Mouse (Mus musculus) bone marrow macrophage, adult 2 months (primary cell): ENCODE measurements at regions not wholly inside any gene's neighbourhood (a gene's known extent, or its start where the extent isn't known, plus 50 kb on each side); places are given as distances from the start of the nearest gene placed in this dataset.
A peak's percentile ranks its signal among the peaks of the same experiment; 100 is the strongest.
"Not testable (repeated sequence)": the region's sequence is repeated elsewhere in the genome, so short reads cannot be mapped to it uniquely, and the experiment has no call there.

Experiments used
- H3K27ac ChIP-seq: 2 replicates; pipeline ENCODE4 v1.5.1; 2012; ENCODE audit warnings: low read depth, low read length; ENCODE audit not compliant: insufficient read depth
- H3K4me1 ChIP-seq: 2 replicates; pipeline ENCODE4 v1.6.1; 2012; ENCODE audit warnings: low read length; ENCODE audit not compliant: control insufficient read depth, insufficient read depth
- H3K4me3 ChIP-seq: 2 replicates; pipeline ENCODE4 v1.5.1; 2012; ENCODE audit warnings: mild to moderate bottlenecking, low read length, moderate library complexity; ENCODE audit not compliant: insufficient read depth
- CTCF ChIP-seq: IDR thresholded peaks from 2 replicates; pipeline ENCODE4 v1.5.1; 2012; ENCODE audit warnings: low read depth, mild to moderate bottlenecking, low read length, moderate library complexity
- POLR2A ChIP-seq: IDR thresholded peaks from 2 replicates; pipeline ENCODE4 v1.6.1; 2012; ENCODE audit warnings: mild to moderate bottlenecking, low read depth, low read length, borderline replicate concordance

GRCm38 (mm10) chr11:12589757-12590373 lies 125.1 kb upstream of the Cobl start:
- no peak overlapping the region for H3K27ac ChIP-seq
- H3K4me3 ChIP-seq: no peak overlapping the region
- TF ChIP-seq CTCF: no peak
- TF ChIP-seq POLR2A: no peak
- H3K4me1 ChIP-seq: no peaks in the 10 kb centered on the region

DNA sequence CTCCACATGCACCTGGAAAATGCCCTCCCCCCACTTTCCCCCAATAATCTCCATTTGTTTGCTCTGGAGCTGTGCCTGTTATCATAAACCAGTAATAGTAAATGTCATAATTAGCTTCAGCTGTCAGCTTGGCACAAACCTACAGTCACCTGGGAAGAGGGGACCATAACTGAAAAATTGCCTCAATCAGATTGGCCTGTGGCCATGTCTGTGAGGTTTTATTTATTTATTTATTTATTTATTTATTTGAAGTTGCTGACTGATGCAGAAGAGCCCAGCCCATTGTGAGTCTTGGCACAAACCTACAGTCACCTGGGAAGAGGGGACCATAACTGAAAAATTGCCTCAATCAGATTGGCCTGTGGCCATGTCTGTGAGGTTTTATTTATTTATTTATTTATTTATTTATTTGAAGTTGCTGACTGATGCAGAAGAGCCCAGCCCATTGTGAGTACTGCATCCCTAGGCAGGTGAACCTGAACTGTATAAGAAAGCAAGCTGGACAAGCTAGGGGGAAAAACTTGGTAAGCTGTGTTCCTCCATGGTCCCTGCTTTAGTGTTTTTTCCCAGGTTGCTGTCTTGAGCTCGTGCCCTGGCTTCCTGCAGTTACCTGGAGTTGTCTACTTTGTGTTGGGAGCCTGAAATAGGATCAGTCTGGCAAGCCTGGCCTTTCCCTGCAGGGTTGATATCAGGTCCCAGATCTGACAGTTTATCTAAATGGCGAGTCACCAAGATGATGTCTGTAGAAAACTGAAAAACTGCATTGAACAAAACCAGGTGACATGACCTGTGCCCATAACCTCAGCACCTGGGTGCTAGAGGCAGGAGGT lies 120.3 kb upstream of the Cobl start:
- not testable (repeated sequence) for H3K27ac ChIP-seq, H3K4me1 ChIP-seq, H3K4me3 ChIP-seq

- no peak overlapping the region for H3K27ac ChIP-seq
- H3K4me1 ChIP-seq: no peaks in the 10 kb centered on the region; the same call in 1 of the 2 replicates
- TF ChIP-seq CTCF (peak; percentile 55), POLR2A (no peak)
- no peak overlapping the region for H3K4me3 ChIP-seq
These were observed 114.3 kb upstream of the Cobl start for GRCm38 (mm10) chr11:12578999-12579576.

DNA sequence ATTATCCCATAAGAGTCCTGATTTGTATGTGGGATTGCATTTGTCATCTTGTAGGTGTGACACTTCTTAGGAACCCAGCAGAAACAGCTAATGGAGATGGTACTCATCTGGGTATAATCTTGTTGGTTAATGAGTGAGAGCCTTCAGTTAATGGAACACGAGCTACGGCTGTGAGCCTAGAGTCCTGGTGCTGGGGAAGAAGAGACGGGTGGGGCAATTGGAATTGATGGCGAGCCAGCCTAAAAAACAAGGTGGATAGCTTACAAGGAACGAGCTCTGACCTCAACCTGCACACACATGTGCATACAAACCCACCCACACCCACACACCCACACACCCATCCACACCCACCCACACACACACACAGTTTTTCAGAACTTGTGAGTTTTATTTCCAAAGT lies 94.9 kb upstream of the Cobl start:
- TF ChIP-seq POLR2A (no peak), CTCF (no peak)
- H3K4me3 ChIP-seq: no peak overlapping the region
- no peaks in the 10 kb centered on the region for H3K4me1 ChIP-seq
- no peak overlapping the region for H3K27ac ChIP-seq

DNA sequence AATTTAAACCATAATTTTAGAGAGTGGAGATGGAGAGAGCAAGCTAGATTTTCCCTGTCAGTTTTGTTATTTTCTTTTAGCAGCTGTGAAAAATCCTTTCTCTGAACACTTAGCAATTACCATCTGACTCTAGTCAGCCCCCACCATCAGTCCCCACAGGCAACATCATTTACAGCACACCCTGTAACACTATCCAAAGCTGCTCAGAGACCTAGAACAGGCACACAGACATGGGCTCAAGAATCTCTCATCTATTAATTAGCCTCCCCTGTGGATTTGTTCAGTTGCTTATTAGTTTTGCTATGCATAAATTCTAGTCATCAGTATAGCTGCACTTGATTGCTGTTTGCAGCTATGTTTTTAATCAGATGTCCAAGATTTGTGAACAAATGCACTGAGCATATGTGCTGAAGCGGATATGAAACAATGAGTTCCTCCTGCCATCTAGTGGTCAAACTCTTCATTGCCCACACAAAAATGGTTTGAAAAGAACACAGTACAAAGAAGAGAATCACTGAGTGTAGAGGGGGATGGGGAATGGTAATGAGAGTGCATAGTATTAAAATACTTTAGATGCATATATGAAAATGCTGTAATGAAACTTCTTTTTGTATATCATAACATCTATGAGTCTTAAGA lies 94.4 kb upstream of the Cobl start:
- no peak overlapping the region for H3K27ac ChIP-seq
- no peak overlapping the region for H3K4me3 ChIP-seq
- TF ChIP-seq POLR2A (no peak), CTCF (no peak)
- H3K4me1 ChIP-seq: no peaks in the 10 kb centered on the region

DNA sequence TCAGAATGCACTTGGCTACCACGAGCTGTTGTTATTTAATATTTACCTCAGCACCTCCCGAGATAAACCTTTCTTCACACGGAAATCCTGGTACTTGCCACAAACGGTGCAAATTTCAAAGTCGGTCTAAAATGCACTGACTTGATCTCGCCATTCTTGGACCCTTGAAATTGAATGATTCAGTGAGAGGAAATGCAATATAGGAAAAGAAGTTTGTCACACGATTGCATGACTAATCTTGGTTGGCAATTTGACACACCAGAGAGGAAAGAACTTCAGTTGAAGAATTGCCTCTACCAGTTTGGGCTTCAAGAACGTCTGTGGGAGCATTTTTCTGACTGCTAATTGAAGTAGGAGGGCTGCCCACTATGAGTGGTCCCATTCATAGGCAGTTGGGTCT lies 93.4 kb upstream of the Cobl start:
- no peak overlapping the region for H3K4me3 ChIP-seq
- no peak overlapping the region for H3K27ac ChIP-seq
- no peaks in the 10 kb centered on the region for H3K4me1 ChIP-seq
- TF ChIP-seq POLR2A: no peak
- no peak for TF ChIP-seq CTCF

- no peak for TF ChIP-seq POLR2A
- no peak for TF ChIP-seq CTCF
- no peak overlapping the region for H3K4me3 ChIP-seq
These were observed 81.0 kb upstream of the Cobl start for GRCm38 (mm10) chr11:12545771-12546170.

GRCm38 (mm10) chr11:12543042-12543441 lies 78.3 kb upstream of the Cobl start:
- Histone ChIP-seq H3K27ac (no peak overlapping the region), H3K4me1 (no peaks in the 10 kb centered on the region), H3K4me3 (no peak overlapping the region)
- TF ChIP-seq POLR2A (no peak), CTCF (no peak)

More at GRCm38 (mm10) chr11:12545771-12546170, 81.0 kb upstream of the Cobl start:
- Histone ChIP-seq H3K27ac (no peak overlapping the region), H3K4me1 (no peaks in the 10 kb centered on the region)

GRCm38 (mm10) chr11:12540333-12540870 lies 75.6 kb upstream of the Cobl start:
- Histone ChIP-seq H3K27ac (no peak overlapping the region), H3K4me3 (no peak overlapping the region), H3K4me1 (no peaks in the 10 kb centered on the region)
- TF ChIP-seq POLR2A: no peak
- no peak for TF ChIP-seq CTCF
